Mouse (Mus musculus) monocyte, adult 5-6 weeks (primary cell): ENCODE measurements around the gene Rad1. TPM values are rescaled to one million over a fixed set of nuclear protein-coding genes. Genes with fewer than 3 reads are reported as not detected.
"Not testable (repeated sequence)": the region's sequence is repeated elsewhere in the genome, so short reads cannot be mapped to it uniquely, and the experiment has no call there.

Experiments used
- ATAC-seq: fragments of 153-309, 156-312 bp; replicated peaks from 2 replicates; pipeline ENCODE4 v1.8.0; 2017; ENCODE audit warnings: mild to moderate bottlenecking; ENCODE audit not compliant: low TSS enrichment, insufficient number of reproducible peaks, severe bottlenecking, poor library complexity, low FRiP score
- total RNA-seq: library from RNA; stranded (forward); fragments of 200-1000, 200-491, 200-594 nt; gene quantifications from 3 replicates; pipeline ENCODE4 v1.2.3, GENCODE M21; 2017

Gene Rad1
- total RNA-seq, result 3.8 to 18.1 TPM (median 7.0 TPM) in 3 replicates

GRCm38 (mm10) chr15:10485484-10486364 is at the start of gene Rad1, which contains the start of gene Brix1:
TSS of gene Rad1 (plus strand) at chr15:10486018.
TSS of gene Brix1 (minus strand) at chr15:10485947.
- ATAC-seq, result peak; percentile 100

GRCm38 (mm10) chr15:10436893-10437292 is 48.9 kb upstream of the Rad1 start:
- ATAC-seq, result no peak

GRCm38 (mm10) chr15:10439963-10440362 is 45.9 kb upstream of the Rad1 start:
- ATAC-seq, result no peak

- ATAC-seq, result no peak
Observed at GRCm38 (mm10) chr15:10441493-10441892, 44.3 kb upstream of the Rad1 start.

GRCm38 (mm10) chr15:10442275-10442674 is 43.5 kb upstream of the Rad1 start:
- no peak for ATAC-seq

- no peak for ATAC-seq
Observed at GRCm38 (mm10) chr15:10447102-10447501, 38.7 kb upstream of the Rad1 start.

GRCm38 (mm10) chr15:10460986-10461385 is 24.8 kb upstream of the Rad1 start:
- no peak for ATAC-seq

- no peak for ATAC-seq
Observed at GRCm38 (mm10) chr15:10463555-10463954, 22.3 kb upstream of the Rad1 start.

- no peak for ATAC-seq
Observed at GRCm38 (mm10) chr15:10464678-10465077, 21.1 kb upstream of the Rad1 start.

GRCm38 (mm10) chr15:10468761-10469160 is 17.1 kb upstream of the Rad1 start:
- ATAC-seq, result no peak

GRCm38 (mm10) chr15:10469641-10470150 is 16.1 kb upstream of the Rad1 start:
- no peak for ATAC-seq

- ATAC-seq, result peak; percentile 90
Observed at GRCm38 (mm10) chr15:10470151-10470831, 15.5 kb upstream of the Rad1 start, which contains the start of gene Dnajc21. TSS of gene Dnajc21 (minus strand) at chr15:10470516.

GRCm38 (mm10) chr15:10470941-10471340 is 14.9 kb upstream of the Rad1 start:
- no peak for ATAC-seq

- no peak for ATAC-seq
Observed at GRCm38 (mm10) chr15:10486365-10486839, 584 bp downstream of the Rad1 start.

- ATAC-seq, result no peak
Observed at GRCm38 (mm10) chr15:10487246-10487645, 1.4 kb downstream of the Rad1 start.

GRCm38 (mm10) chr15:10490101-10490500 is 4.3 kb downstream of the Rad1 start:
- ATAC-seq, result no peak

GRCm38 (mm10) chr15:10495944-10496343 is 10.1 kb downstream of the Rad1 start:
- no peak for ATAC-seq

GRCm38 (mm10) chr15:10496696-10497095 is 10.9 kb downstream of the Rad1 start:
- ATAC-seq, result not testable (repeated sequence)

GRCm38 (mm10) chr15:10499593-10499992 is 13.8 kb downstream of the Rad1 start:
- no peak for ATAC-seq
